Mouse (Mus musculus) megakaryocyte, embryonic 14.5 days (primary cell): ENCODE measurements around the gene Ager.

ENCODE experiments used
- FLI1 ChIP-seq: IDR thresholded peaks from 2 replicates; pipeline ENCODE4 v1.6.1; 2012; ENCODE audit warnings: low read length, inconsistent platforms, mixed read lengths
- GATA1 ChIP-seq: IDR thresholded peaks from 3 replicates; pipeline ENCODE4 v1.6.1; 2012; ENCODE audit warnings: mixed read lengths, low read length, inconsistent platforms, borderline replicate concordance

GRCm38 (mm10) chr17:34643944-34644343, 46.3 kb downstream of the Ager start:
- TF ChIP-seq GATA1: no peak
- TF ChIP-seq FLI1: no peak
